Mouse (Mus musculus) heart, embryonic 14.5 days (tissue): ENCODE results near the gene Spem2. TPM values are rescaled to one million over a fixed set of nuclear protein-coding genes. Genes with fewer than 3 reads are reported as not detected.
A peak's percentile ranks its signal among the peaks of the same experiment; 100 is the strongest.

ENCODE experiments used
- ATAC-seq: fragments of 200-750 bp; cut with Nextera tagmentation; 2 replicates; pipeline ENCODE4 v1.8.0; 2017; ENCODE audit warnings: low read depth, moderate TSS enrichment; ENCODE audit not compliant: insufficient number of reproducible peaks, insufficient read depth, low FRiP score
- H3K27ac ChIP-seq, 2 experiments: fragments of 200-500 bp in 1 of 2; fragments of 300-500 bp in 1 of 2; sonication (generic) in 1 of 2; replicated peaks in 1 of 2; 2 replicates each; pipeline ENCODE4 v1.5.1; 2012 to 2014; ENCODE audit warnings: low read depth in 2 of 2, low read length in 2 of 2, control low read depth in 1 of 2, mild to moderate bottlenecking in 1 of 2, mixed read lengths in 1 of 2; ENCODE audit not compliant: control insufficient read depth in 1 of 2, insufficient read depth in 1 of 2
- H3K27me3 ChIP-seq: fragments of 300-500 bp; sonication (generic); 2 replicates; pipeline ENCODE4 v1.6.1; 2014; ENCODE audit warnings: mild to moderate bottlenecking, low read length, control low read depth; ENCODE audit not compliant: control insufficient read depth, insufficient read depth
- H3K36me3 ChIP-seq: fragments of 300-500 bp; sonication (generic); 2 replicates; pipeline ENCODE4 v1.6.1; 2014; ENCODE audit warnings: mild to moderate bottlenecking, control low read depth, low read length, mixed read lengths; ENCODE audit not compliant: control insufficient read depth, insufficient read depth
- H3K4me1 ChIP-seq, 2 experiments: fragments of 200-500 bp in 1 of 2; fragments of 300-500 bp in 1 of 2; sonication (generic) in 1 of 2; 2 replicates each; pipeline ENCODE4 v1.6.1; 2012 to 2014; ENCODE audit warnings: low read length in 2 of 2, control low read depth in 1 of 2, mixed read lengths in 1 of 2; ENCODE audit not compliant: control insufficient read depth in 2 of 2, insufficient read depth in 2 of 2
- H3K4me2 ChIP-seq: fragments of 300-500 bp; sonication (generic); 2 replicates; pipeline ENCODE4 v1.6.1; 2014; ENCODE audit warnings: mild to moderate bottlenecking, low read length
- H3K4me3 ChIP-seq, 2 experiments: fragments of 200-500 bp in 1 of 2; fragments of 300-500 bp in 1 of 2; sonication (generic) in 1 of 2; 2 replicates each; pipeline ENCODE4 v1.5.1; 2012 to 2014; ENCODE audit warnings: low read length in 2 of 2, mild to moderate bottlenecking in 2 of 2, control low read depth in 1 of 2, low read depth in 1 of 2, moderate library complexity in 1 of 2; ENCODE audit not compliant: control insufficient read depth in 1 of 2, insufficient read depth in 1 of 2
- H3K9ac ChIP-seq: fragments of 300-500 bp; sonication (generic); 2 replicates; pipeline ENCODE4 v1.6.1; 2014; ENCODE audit warnings: mild to moderate bottlenecking, low read length
- H3K9me3 ChIP-seq: fragments of 300-500 bp; sonication (generic); 2 replicates; pipeline ENCODE4 v1.6.1; 2016; ENCODE audit warnings: low read length, control low read depth; ENCODE audit not compliant: control insufficient read depth
- WGBS: fragments of 180-500 bp; shearing (Covaris S2); extraction: QIAGEN DNeasy Blood & Tissue Kit; methylation state at CpG from one replicate; pipeline ENCODE4 v1.1.7; 2014; 5-methylcytosine and 5-hydroxymethylcytosine counted together
- polyA plus RNA-seq: library from polyadenylated mRNA; unstranded; fragments of >200 nt; fragmentation: Nextera tagmentation; extraction: Ambion mirVana; gene quantifications from 2 replicates; pipeline ENCODE4 v1.2.1, GENCODE M21; 2014

The Spem2 gene
- polyA plus RNA-seq, 1 experiment from 2014 or later = not detected

DNA sequence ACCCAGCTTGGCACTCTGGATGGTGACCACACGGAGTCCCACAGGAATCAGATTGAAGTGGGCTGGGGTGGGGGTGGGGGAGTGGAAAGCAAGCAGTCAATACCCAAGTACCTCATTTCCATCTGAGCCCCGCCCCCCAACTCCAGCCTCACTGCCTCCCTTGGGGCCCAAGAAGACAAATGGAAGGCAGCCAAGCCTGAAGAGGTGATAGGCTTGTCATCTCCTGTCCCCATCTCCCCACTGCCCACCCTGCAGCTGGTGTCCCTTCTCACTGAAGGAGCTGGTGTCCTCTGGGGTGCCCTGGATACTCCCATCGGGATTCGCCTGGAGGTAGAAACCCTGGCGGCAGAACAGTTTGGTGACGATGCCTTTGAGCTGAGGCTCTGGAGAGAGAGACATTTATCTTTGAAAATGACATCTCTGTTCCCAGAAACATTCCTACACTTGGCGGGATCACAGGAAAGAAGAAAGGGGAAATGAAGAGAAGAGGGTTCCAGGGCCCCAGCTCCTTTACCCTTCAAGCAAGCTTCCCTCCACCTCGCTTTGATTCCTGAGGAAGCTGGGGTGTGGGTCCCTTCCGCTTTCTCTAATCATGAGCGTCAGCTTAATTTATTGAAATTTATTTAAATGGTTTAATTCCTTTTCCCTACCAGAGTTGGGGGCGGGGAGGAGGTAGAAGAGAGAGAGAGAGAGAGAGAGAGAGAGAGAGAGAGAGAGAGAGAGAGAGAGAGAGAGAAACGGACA lies 18.7 kb downstream of the Spem2 start:
- H3K9me3 ChIP-seq = no peaks in the 10 kb centered on the region

DNA sequence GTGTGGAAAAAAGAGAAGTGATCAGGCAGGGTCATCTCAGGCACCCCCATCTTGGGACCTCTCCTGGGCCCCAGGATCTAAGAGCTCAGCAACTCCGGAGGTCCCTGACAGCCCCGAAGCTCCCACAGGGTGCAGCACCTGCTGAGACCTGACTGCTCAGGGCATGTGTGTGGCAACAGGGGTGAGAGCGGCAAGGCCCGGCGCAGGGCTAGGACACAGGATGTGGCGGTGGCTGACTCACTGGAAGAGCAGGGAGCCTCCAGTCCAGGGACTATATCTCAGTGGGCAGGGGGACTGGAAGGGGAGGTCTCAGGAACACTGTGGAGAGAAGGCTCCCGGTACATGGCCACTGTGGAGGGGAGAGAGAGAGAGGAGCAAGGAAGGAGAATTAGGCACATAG lies 20.3 kb downstream of the Spem2 start:
- no peak overlapping the region for H3K27ac ChIP-seq
- no peak for ATAC-seq
- no peak overlapping the region for H3K4me2 ChIP-seq
- no peaks in the 10 kb centered on the region for H3K36me3 ChIP-seq
- H3K9ac ChIP-seq = no peak overlapping the region
- H3K4me1 ChIP-seq = peaks cover 12 to 43% of the 10 kb centered on the region in 2 experiments; a peak in 3 of 4 replicates
- H3K27me3 ChIP-seq = peaks cover 15% of the 10 kb centered on the region
- no peaks in the 10 kb centered on the region for H3K9me3 ChIP-seq
- H3K4me3 ChIP-seq = no peak overlapping the region
- WGBS = 69% methylated on average over 7 of the region's 7 CpGs

More for the DNA sequence above, 18.7 kb downstream of the Spem2 start:
- Histone ChIP-seq H3K9ac (peak overlapping the region; percentile 69), H3K36me3 (no peaks in the 10 kb centered on the region), H3K27me3 (peaks cover 15% of the 10 kb centered on the region), H3K4me3 (peak overlapping the region; percentile 46 to 51; a peak in 3 of 4 replicates), H3K27ac (no peak overlapping the region), H3K4me2 (peak overlapping the region; percentile 95), H3K4me1 (peaks cover 22 to 54% of the 10 kb centered on the region in 2 experiments)
- no peak for ATAC-seq
- WGBS = 37% methylated on average over 11 of the region's 12 CpGs

- no peak for ATAC-seq
- Histone ChIP-seq H3K27me3 (peaks cover 8% of the 10 kb centered on the region; the same call in 1 of the 2 replicates), H3K27ac (peak overlapping the region in 1 of 2 experiments; percentile 58; a peak in 1 of 4 replicates), H3K4me3 (peak overlapping the region; percentile 59 to 61), H3K36me3 (no peaks in the 10 kb centered on the region), H3K4me1 (peaks cover 12 to 28% of the 10 kb centered on the region in 2 experiments; a peak in 3 of 4 replicates), H3K9ac (peak overlapping the region; percentile 73), H3K9me3 (no peaks in the 10 kb centered on the region), H3K4me2 (peak overlapping the region; percentile 96)
- WGBS = 5% methylated on average over 13 of the region's 13 CpGs
Observed at GRCm38 (mm10) chr11:69795983-69796435, 22.3 kb downstream of the Spem2 start.

- H3K4me2 ChIP-seq = peak within 1 kb of the TSS; percentile 96
- no peaks in the 10 kb centered on the region for H3K9me3 ChIP-seq
- peak within 1 kb of the TSS; percentile 46 to 58 for H3K27ac ChIP-seq
- H3K36me3 ChIP-seq = no peaks in the 10 kb centered on the region
- peaks cover 8% of the 10 kb centered on the region; the same call in 1 of the 2 replicates for H3K27me3 ChIP-seq
- peak within 1 kb of the TSS; percentile 73 for H3K9ac ChIP-seq
- 2% methylated on average over 52 of the region's 52 CpGs for WGBS
- ATAC-seq = peak; percentile 95
- peaks cover 12 to 22% of the 10 kb centered on the region in 2 experiments; a peak in 3 of 4 replicates for H3K4me1 ChIP-seq
- peak within 1 kb of the TSS; percentile 59 to 61 for H3K4me3 ChIP-seq
Observed at GRCm38 (mm10) chr11:69795168-69795982, 22.9 kb downstream of the Spem2 start, which contains the start of gene Chrnb1. TSS of gene Chrnb1 (minus strand) at chr11:69795943.

DNA sequence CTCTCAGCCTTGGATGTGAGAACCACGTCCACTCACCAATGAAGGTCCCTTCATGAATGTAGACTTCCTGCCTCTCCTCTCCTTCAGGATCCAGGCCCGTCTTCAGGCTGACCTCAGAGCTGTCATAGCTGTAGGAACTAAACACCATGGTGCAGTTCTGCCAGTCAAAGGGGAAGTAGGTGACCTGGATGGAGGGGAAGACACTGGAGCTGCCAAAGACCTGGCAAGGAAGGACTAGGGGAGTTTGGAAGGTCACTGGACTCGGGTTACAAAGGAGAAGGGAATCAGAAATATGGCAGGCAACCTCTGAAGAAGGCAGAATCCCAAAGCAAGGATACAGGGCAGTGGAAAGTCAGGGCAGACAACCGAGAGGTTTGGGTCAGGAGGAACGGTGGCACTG lies 24.8 kb downstream of the Spem2 start:
- H3K4me1 ChIP-seq = peaks cover 6 to 7% of the 10 kb centered on the region in 2 experiments; a peak in 2 of 4 replicates
- ATAC-seq = no peak
- H3K4me3 ChIP-seq = no peak overlapping the region
- 73% methylated on average over 5 of the region's 5 CpGs for WGBS
- H3K9me3 ChIP-seq = no peaks in the 10 kb centered on the region
- no peak overlapping the region for H3K9ac ChIP-seq
- no peaks in the 10 kb centered on the region for H3K36me3 ChIP-seq
- no peak overlapping the region for H3K27ac ChIP-seq
- H3K4me2 ChIP-seq = no peak overlapping the region
- H3K27me3 ChIP-seq = peaks cover 8% of the 10 kb centered on the region; the same call in 1 of the 2 replicates

DNA sequence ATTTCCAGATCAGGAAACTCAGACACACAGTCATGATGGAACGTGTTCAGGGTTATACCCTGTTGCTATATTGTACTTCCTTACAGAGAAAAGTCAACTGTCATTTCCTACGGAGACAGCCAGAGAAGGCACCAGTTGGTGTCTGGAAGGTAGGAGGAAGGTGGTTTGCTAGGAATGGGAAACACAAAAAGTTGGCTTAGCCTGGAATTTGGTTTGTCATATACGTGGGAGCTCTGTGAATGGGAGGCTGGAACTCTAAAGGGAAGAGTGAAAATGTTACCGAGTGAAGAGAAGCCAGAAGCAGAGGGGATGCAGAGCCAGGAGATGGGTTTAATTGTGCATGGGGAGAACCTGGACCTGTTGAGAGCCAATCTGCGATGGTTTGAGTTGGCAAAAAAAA lies 26.8 kb downstream of the Spem2 start:
- peaks cover 6 to 7% of the 10 kb centered on the region in 2 experiments; a peak in 2 of 4 replicates for H3K4me1 ChIP-seq
- no peak overlapping the region for H3K4me2 ChIP-seq
- H3K27me3 ChIP-seq = peaks cover 3% of the 10 kb centered on the region; the same call in 1 of the 2 replicates
- H3K27ac ChIP-seq = no peak overlapping the region
- no peak overlapping the region for H3K4me3 ChIP-seq
- H3K9ac ChIP-seq = no peak overlapping the region
- no peaks in the 10 kb centered on the region for H3K36me3 ChIP-seq
- 63% methylated on average over 5 of the region's 5 CpGs for WGBS
- no peak for ATAC-seq
- no peaks in the 10 kb centered on the region for H3K9me3 ChIP-seq

DNA sequence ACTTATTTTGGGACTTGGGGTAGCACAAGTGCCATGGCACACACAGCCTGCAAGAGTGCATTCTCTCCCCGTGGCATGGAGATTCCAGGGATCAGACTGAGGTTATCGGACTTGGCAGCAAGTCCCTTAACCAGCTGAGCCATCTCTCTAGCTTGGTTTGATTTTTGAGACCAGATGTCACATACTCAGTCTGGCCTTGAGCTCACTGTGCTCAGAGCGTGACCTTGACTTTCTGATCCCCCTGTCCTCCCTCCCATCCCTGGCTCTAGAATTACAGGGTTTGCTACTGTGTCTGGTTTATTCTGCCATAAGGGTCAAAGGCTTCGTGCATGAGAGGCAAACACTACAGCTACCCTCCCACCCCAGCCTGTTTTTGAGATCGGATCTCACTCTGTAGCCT lies 28.8 kb downstream of the Spem2 start:
- ATAC-seq = no peak
- H3K9me3 ChIP-seq = no peaks in the 10 kb centered on the region
- H3K36me3 ChIP-seq = no peaks in the 10 kb centered on the region
- H3K27me3 ChIP-seq = no peaks in the 10 kb centered on the region
- no peak overlapping the region for H3K4me3 ChIP-seq
- H3K4me1 ChIP-seq = peaks cover 7% of the 10 kb centered on the region in 2 experiments; a peak in 2 of 4 replicates
- H3K4me2 ChIP-seq = no peak overlapping the region
- no peak overlapping the region for H3K27ac ChIP-seq
- no peak overlapping the region for H3K9ac ChIP-seq
- 59% methylated on average over 5 of the region's 5 CpGs for WGBS
